Mouse (Mus musculus) lung, postnatal 4 days (tissue): ENCODE data around the gene Fam209.

Source experiments
- DNase-seq, 2 experiments: peaks; one replicate each; pipeline ENCODE4 v3.0.0; 2021

Fam209 gene

DNA sequence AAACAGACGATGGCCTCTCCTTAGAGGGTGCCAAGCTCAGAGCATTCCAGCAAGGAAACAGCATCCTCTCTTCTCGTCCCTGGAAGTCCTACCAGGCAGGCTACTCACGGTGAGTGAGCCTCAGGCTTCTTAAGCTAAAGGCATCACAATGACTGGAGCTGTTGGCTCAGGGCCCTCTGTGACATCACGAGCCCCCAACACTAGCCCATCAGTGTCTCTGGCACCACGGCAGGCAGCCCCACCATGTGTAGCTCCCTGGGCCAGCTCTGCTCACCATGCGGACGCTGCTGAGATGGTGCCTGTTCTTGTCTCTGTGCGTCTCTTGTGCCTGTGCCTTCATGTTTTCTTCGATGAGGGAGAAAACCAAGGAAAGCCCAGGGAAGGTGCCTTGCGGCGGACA, at the start of gene Fam209:
TSS of gene Fam209 (plus strand) at position 203 of the 400 bp plus-strand sequence.
- no peak for DNase-seq

DNA sequence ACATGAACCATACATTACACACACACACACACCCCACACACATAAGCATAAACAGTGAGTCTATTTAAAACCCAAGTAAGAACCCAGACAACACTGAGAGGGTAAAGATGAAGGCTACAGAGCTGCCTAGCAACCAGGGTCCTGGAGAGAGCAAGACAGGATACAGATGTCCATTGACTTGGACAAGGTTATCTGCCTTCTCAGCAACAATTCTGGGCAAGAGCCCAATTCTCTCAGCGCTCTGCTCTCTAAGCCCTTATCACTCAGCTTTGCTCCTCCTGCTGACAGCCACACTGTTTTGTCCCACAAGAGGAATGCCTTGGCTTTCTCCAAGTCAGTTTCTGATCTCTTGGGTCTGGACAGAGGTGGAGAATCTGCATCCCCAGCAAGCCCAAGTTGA, 41.7 kb upstream of the Fam209 start:
- DNase-seq = peak; percentile 36 to 65

DNA sequence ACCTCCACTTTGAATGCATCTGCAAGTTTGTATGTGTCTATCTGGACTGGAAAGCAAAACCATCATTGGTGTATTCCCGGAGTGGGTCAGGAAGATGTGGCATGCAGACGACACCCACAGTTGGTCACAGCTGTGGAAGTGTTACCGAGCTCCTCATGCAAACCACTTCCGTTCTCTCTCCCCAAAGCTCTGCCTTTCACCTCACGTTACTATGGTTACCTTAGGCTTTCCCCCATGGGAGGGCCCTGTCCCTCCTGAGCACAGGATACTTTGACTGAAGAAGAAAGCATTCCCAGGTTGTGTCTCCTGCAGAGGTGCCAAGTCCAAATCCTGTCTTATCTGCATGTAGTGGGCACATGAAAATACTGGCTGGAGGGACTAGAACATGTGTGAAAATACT, 38.6 kb upstream of the Fam209 start:
- DNase-seq = no peak

DNA sequence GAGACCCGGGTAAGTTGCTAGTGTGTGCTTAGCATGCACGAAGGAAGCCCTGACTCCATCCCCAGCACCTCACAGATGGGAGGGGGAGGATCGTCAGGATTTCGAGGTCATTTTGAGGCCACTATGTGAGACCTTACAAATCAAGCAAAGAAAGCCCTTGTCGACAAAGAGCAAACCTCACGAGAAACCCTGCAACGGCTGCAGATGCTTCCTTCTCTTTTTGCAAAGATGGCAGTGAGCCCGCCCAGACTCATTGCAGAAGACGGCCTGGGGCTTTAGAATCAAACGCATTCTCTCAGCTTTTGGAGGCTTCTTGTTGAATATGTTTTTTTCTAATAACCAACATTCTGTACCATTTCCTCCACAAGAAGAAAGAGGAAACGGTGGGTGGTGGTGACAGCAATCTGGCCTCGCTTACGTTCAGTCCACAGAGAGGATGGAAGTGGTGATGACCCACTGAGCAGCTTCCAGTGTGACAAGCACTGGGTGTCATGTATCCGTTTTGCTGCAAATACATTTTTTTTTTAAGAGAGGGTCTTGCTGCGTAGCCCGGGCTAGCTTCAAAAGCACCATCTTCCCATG, 34.9 kb upstream of the Fam209 start:
- DNase-seq = no peak

DNA sequence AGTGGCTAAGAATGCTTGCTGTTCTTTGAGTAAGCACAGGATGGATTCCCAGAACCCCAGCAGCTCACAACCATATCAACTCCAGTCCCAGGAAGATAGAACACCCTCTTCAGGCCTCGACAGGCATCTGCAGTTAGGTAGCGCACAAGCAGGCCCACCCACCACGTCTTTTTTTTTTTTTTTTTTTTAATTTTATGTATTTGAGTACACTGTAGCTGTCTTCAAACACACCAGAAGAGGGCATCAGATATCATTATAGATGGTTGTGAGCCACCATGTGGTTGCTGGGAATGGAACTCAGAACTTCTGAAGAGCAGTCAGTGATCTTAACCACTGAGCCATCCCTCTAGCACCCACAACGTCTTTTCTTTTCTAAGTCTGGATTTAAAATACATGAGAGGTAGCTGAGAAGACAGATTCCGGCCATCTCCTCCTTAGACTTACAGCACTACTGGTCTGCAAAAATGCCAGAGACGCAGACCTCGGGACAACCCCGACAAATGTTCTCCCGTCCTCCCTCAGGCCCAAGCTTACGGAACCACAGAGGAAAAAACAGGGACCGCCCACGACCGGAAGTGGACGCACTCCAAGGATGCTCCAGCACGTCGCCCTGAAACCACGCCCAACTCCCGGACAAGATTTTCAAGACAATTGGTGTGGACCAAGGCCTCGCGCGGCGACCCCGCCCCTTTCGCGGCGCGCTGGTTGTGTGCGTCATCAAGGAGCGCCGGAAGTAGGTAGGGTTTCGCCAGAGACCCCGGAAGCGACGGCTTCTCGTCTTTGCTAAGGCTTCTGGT, 32.3 kb upstream of the Fam209 start, which contains the start of gene Rtf2:
TSS of gene Rtf2 (plus strand) at position 714 of the 797 bp plus-strand sequence.
- peak; percentile 99 to 100 for DNase-seq

DNA sequence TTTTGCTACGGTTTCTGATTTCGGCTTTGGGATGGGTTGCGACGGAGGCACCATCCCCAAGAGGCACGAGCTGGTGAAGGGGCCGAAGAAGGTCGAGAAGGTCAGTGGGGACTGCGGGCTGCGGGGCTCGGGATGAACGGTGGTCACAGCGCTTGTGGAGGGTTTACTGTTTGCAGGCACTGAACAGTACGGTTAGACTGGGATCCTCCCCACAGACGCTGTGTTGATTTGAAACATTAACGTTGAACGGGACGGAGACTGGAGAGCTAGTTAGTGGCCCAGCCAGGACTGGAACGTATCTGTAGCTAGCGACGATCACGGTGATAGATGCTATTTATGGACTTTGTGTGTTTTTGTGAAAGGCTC, 31.7 kb upstream of the Fam209 start:
- no peak for DNase-seq

DNA sequence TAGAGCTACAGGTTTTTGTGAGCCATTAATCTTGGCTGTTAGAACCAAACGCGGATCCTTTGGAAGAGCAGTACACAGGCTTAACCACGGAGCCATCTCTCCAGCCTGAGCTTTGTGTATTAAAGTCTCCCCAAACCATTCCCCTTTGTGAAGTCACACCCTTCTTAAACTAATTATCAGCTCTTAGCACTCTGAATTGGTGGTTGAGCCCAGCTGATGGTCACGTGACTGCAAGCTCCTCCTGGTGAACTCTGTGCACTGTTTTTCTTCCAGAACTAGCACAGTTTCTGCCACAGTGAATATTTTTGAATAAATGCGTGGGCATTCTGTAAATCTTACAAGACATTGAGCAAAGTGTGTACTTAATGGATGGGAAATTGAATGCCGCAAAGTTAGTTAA, 31.1 kb upstream of the Fam209 start:
- peak in 1 of 2 experiments; percentile 18 for DNase-seq

DNA sequence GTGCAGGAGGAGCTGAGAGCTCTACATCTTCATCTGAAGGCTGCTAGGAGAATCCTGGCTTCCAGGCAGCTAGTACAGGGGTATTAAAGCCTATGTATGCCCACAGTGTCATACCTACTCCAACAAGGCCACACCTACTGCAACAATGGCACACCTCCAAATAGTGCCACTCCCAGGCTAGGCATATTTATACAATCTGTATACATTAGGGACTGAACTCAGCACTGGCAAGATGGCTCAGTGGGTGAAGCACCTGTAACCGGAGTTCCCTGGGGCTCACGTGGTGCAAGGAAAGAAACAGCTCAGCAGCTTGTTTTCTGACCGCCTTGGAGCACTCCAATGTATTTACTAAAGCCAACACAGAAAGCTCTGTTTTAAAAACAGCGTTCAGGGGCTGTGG, 26.7 kb upstream of the Fam209 start:
- DNase-seq = no peak

DNA sequence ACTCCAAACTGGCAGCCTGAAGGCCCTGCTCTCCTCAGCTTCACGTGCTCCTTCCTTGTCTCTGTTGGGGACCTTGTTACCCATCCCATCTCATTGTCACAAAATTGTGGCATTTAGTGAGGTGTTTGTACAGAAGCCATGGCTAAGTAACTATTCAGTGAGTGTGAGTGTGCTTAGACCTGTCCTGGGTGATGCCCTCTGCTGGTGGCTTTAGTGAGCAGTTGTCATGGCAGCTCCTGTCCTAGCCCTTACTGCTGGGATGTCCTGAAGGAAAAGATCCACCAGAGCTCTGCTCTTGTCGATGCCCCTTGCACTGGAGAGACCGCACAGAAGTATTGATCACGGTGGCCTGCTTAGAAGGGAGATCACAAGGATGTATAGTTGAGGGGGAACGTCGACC, 25.0 kb upstream of the Fam209 start:
- DNase-seq = no peak

DNA sequence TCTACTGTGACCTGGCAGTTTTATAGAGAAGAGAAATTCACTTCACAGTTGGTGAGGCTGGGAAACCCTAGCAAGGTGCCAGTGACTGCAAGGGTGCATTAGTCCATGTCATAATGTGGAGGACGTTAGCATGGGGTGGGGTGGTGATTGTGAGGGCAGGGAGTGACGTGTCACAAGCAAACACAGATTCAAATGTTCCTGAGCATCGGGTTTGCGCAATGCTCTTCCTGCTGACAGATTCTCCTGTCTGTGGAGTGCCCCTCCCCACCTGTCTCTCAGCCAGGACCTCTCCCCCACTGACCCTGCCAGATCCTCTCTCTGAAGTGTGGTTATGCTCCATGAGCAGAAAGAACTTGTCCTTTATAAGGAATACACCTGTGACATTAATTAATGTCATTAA, 24.0 kb upstream of the Fam209 start:
- DNase-seq = no peak

DNA sequence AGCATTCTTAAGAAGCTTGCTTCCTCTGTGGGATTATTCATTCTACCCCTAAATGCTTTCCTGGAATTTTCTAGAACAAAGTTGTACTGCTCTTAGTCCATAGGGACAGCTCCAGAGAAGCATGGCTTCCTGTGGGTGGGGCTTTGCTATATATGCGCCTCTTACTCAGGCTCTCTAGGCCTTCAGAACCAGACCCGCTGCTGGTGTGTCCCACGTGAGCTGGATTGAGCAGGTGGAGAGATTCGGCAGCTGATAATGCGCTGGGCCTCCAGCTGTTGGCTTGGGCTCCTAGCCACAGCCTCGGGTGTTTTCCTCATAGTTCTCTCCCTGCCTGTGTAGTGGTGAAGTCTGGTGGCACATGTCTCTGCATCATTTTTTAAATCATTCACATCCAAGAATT, 21.7 kb upstream of the Fam209 start:
- no peak for DNase-seq

DNA sequence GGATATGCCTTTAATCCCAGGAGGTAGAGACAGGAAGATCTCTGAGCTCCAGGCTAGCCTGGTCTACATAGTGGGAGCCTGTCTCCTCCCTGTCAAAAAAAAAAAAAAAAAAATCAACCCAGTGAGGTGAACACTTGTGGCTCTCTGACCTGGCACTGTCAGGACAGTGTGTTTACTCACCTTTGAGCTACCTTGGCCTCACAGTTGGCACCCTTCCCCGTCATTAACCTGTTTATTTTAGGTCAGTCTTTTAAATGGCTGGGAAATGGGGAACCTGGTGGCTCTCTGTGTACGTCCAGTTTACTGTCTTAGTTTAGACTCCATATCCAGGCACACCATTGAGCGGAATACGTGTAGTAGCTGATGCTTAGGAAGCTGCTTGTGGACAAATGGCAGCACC, 20.3 kb upstream of the Fam209 start:
- DNase-seq = no peak

DNA sequence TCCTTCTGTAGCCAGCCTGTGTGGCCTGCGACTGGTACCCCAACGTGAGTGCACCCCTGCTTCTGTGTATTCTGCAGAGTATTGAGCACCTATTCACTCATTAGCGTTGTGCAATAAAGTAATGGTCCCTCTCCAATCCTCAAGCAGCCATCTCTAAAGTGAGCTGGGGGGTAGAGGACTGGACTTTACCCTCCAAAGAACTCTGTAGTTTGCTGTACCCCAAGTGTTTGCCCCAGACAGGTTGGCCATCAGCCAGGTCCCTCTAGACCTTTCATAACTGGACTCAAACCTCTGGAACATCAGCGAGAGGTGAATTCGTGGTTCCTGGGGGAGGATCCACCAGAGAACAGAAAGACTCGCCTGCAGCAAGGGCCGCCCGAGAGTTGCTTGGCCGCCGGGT, 19.9 kb upstream of the Fam209 start:
- no peak for DNase-seq

DNA sequence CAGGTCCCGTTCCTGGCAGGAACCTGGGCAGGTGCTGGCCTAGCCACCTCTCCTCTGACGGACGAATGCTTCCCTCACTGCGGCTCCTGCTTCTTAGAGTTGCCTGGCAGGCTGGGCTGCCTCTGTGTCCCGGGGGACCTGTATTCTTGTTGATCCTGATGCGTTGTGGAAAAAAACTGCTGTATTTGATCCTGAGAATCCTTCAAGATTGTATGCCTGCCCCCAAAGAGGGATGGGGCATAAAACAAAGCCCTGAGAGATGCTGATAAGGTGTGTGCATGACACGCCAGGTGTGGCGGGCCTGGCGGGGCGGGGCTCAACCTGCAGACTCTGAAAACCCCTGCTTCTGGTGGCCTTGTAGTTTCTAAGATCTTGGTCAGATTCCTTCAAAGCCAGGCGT, 13.8 kb upstream of the Fam209 start, which contains the start of gene Gcnt7:
TSS of gene Gcnt7 (minus strand) at position 101 of the 400 bp plus-strand sequence.
- DNase-seq = no peak

DNA sequence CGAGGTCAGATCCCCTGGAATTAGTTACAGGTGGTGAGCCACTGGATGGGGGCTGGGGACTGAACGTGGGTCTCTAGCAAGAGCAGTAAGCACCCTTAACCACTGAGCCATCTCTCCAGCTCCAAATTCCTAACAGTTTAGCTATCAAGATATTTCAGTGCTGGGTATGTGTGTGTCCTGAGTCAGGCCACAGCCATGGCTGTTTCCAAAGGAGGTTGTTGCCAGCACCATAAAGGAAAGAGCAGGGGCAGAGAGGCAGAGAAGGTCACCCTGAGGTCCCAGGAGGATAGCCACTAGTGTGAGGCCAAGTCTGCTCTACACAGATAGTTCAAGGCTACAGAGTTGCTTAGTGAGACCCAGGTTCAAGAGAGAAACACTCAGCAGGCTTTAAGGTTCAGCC, 11.7 kb upstream of the Fam209 start:
- DNase-seq = no peak

DNA sequence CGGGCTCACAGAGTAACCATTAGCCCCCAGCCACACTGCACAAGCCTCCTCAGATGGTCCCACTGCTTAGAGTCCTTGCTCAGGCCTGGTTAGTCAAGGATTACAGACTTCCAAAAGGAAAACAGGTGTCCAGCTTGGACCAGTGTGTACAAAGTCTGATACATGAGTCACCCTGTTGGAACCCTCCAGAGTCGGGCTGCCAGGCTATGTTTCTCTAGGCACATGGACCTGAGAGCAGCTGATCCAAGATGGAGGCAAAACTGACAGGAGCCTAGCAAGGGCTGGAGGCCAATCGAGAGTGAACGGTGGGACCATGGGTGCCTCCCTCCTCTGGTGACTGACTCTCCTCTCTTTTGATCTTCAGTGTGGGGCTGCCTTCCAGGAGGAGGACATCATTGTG, 9.5 kb upstream of the Fam209 start:
- no peak for DNase-seq

DNA sequence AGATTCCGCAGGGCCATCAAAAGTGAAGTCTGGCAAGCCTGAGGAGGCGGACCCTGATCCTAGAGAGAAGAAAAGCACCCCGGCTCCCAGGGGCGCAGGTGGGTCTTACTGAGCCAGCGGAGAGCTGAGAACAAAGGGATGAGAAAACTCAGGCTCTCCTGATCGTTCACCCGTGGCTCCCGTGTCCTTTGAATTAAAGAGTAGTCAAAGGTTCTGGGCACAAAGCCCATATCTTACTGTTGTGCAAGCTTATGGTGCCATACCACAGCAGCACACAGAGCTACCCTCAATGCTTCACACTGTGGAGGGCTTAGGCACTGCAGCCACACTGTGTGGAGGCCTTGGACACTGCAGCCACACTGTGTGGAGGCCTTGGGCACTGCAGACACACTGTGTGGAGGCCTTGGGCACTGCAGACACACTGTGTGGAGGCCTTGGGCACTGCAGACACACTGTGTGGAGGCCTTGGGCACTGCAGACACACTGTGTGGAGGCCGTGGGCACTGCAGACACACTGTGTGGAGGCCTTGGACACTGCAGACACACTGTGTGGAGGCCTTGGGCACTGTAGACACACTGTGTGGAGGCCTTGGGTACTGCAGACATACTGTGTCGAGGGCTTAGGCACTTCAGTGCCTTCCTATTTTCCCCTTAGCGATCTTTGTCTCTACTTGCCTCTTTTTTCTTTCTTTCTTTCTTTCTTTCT, 5.7 kb upstream of the Fam209 start:
- DNase-seq = no peak

DNA sequence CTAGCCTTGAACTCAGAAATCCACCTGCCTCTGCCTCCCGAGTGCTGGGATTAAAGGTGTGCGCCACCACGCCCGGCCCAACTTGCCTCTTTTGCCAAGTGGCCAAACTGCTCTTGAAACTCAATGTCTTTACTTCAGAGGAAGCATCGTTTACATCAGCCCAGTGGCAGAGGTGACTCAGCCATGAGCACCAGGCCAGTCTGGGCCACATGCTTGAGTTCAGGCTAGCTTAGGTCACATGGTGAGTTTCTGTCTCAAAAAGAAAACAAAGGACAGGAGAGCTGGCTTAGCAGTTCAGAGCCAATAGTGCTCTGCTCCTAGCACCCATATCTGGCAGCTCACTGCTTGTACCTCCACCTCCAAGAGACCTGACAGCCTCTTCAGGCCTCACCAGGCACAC, 5.1 kb upstream of the Fam209 start:
- DNase-seq = no peak

DNA sequence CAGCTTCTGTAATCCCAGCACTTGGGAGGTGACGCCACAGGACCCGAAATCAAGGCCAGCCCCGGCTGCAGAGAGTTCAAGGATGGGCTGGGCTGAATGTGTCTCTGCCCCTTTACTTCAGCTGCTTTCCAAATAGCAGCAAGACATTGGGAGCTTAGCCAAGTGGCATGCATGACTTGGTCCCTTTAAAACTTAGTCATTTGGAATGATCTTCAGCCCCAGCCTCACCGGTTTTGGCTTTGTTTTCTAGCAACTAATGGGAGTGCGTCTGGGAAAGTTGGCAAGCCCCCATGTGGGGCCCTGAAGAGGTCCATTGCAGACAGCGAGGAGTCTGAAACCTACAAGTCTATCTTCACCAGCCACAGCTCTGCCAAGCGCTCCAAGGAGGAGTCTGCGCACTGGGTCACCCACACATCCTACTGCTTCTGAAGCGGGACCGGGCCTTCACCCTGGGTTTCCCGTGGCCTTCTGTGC, 3.9 kb upstream of the Fam209 start:
- DNase-seq = peak; percentile 55 to 85

DNA sequence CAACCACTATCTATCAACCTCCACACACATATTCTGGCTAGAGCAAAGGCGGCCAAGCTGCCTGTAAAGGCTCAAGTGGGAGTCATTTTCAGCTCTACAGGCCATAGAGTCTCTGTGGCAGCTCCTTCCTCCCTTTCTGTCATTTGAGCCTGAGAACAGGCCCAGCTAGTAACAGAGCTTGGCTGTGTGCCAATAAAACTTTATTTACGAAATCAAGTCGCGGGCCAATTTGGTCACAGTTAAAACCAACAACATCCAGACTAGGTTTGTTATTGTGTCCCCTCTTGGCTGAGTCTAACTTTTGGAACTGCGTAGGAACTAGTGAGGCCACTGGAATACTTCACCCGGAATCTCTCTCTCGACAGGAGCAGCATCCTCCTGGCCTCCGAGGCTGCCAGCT, 1.3 kb downstream of the Fam209 start:
- peak in 1 of 2 experiments; percentile 37 for DNase-seq

DNA sequence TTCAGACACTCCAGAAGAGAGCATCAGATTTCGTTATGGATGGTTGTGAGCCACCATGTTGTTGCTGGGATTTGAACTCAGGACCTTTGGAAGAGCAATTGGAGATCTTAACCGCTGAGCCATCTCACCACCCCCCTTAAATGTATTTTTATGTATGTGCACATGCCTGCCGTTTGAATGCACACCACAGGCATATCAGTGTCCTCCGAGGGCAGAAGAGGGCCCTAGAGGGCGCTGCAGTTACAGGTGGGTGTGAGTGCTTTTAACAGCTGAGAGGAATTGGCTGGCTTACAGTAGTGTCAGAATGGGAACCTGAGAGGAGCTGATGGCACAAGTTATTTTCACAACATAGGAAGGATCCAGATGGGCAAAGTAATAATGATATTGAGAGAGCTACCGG, 2.6 kb downstream of the Fam209 start:
- DNase-seq = peak in 1 of 2 experiments; percentile 42

DNA sequence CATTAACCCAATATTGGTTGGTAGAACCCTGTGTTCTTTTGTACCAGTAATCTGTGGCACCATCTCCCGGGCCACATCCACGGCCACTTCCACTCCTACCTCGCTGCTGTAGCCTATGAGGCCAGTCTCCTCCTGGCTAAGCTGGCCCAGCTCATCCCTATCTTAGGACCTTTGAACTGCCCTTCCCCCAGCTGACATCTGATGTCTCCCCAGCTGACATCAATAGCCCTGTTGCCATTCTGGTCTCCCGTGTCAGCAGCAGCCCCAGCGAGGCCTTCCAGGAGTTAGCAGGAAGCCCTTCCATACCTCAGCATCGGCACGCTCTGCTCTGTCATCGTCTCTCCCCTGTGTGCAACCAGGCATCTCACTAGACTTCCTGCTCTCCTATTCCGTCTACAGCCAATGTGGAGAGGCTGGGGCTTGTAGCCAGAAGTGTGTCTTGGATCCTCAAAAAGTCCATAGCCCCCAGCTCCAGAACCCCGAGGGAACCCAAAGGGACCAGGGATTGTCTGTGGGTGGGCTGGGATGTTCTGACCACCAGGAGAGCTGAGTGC, 4.5 kb downstream of the Fam209 start:
- no peak for DNase-seq

DNA sequence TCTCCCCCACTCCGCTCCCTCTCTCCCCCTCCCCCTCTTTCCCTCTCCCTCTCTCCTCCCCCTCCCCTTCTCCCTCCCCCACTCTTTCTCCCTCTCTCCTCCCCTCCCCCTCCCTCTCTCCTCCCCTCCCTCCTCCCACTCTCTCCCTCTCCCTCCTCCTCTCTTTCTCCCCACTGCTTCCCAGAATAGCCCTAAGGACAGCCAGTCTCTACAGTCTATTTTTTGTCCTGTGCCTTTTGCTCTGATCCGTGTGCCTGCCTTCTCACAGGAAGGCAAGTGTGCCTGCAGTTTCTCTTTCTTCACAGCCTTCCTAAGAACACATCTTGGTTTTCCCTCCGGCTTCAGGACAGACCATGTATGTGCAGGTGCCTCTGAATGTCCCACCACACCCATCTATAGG, 5.0 kb downstream of the Fam209 start:
- DNase-seq = no peak

DNA sequence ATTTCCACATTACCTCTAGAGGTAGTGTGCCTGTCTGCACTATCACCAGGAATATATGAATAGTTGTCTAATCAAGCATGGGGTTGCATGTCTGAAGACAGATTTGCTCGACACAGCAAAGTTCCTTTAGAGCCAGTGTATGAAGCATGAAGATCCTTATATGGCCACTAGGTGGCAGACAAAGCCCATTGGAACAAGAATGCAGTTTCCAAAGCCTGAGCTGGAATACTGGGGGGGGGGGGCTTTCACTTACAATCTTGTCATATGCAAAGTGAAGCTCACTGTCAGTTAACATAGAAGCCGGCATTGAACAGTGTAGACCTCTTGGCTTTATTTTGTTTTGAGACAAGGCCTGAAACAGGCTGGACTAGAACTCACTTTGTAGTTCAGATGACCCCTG, 5.5 kb downstream of the Fam209 start:
- peak in 1 of 2 experiments; percentile 52 for DNase-seq
